Mouse (Mus musculus) spleen, postnatal 36 days (tissue): Measurements from ENCODE around the gene Retn.
A peak's percentile ranks its signal among the peaks of the same experiment; 100 is the strongest.

ENCODE experiments used
- DNase-seq, 2 experiments: peaks; one replicate each; pipeline ENCODE4 v3.0.0; 2022; ENCODE audit warnings: low spot score in 2 of 2, mixed read lengths in 1 of 2

Retn gene

DNA sequence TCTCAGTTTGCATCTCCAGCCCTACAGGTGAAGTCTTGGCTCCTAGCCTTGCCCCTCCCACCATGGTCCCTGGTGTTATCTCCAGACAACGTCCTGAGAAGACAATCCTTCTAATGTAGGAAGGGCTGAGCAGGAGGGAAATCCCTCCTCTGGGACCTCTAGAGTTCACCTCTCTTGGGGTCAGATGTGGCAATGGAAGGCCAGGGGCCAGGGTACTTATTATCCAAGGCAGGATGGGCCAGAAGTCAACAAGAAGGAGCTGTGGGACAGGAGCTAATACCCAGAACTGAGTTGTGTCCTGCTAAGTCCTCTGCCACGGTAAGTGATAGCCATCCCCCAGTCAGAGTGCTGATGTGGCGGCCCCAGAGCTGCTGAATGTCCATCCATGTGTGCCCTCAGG is at the start of gene Retn:
Retn (plus strand) TSS at position 245 of the 400 bp plus-strand sequence.
- no peak for DNase-seq

DNA sequence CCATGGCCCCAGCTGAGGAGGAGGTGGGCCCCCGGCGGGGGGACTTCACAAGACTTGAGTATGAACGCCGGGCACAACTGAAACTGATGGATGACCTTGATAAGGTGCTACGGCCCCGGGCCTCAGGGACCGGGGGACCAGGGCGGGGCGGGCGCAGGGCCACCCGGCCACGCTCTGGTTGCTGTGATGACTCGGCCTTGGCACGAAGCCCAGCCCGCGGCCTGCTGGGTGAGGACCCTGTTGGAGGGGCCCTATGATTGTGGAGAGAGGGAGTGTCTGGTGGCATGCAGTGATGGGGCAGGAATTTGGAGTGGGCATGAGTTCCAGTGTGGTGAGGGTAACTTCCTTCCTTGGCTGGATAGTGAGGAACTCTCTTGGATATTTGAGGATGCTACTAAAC is 49.0 kb upstream of the Retn start:
- DNase-seq = no peak

DNA sequence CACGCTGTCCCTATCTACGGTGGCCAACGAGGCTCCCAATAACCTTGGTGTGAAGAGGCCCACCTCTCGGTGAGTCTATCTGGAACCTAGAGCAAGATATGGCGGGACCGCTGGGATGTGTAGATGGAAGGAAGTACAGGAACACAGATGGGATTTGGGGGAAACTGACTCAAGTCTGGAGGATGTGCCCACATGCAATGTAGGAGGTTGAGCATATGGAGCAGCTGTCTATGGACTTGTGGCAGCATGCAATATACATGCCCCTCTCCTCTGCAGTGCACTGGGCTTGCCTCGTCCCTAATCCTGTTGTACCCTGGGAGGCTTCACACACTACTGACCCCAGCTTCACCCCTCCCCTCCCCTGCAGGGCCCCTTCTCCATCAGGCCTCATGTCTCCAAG is 47.7 kb upstream of the Retn start:
- no peak for DNase-seq

DNA sequence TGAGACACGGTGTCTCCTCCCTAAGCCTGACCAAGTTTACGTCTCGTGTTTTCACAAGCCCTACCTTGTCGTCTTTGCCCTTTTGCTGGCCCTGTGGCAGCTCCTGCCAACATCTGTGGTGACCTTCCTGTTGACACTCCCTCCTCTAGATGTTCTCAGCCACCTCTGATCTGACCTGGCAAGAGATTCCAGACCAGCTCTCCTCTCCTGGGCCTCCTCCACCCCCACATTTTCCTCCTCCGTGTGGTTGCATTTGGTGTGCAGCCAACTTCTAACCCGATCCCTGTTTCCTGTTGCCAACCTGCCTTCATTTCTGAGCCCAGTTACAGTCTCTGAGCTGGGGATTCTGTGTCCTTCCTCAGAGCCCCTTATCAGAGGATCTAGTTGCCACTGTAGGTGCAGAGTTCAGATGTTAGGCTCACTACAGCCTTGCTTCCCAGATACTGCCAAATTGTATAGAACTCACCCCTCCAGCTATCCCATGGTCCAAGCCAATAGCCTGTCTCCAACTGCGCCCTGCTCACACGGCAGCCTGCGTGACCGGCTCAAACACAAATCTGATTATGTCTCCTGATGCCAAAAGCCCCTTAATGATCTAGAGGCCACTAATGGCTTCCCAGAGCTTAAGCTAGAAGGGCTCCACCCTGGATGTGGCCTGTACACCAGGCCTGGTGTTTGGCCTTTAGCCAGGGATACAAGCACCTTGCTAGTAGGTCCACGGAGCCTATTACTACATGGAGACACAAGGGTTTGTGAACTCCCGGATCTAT is 46.3 kb upstream of the Retn start:
- DNase-seq = no peak

DNA sequence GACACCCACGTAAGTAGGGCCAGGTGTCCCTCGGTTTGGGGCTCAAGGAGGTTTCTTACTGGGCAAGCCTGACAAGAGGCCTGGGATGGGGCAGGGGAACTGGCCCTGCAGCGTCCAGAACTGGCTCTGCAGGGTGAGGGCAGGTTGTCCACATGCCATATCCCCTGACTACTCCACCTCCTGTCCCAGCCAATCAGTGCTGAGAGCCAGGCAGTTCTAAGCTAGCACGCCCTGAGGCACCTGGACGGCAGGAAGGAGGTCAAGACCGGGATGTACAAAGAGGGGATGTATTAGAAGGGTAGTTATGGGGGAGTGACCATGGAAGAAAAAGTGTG is 45.8 kb upstream of the Retn start:
- DNase-seq = no peak

DNA sequence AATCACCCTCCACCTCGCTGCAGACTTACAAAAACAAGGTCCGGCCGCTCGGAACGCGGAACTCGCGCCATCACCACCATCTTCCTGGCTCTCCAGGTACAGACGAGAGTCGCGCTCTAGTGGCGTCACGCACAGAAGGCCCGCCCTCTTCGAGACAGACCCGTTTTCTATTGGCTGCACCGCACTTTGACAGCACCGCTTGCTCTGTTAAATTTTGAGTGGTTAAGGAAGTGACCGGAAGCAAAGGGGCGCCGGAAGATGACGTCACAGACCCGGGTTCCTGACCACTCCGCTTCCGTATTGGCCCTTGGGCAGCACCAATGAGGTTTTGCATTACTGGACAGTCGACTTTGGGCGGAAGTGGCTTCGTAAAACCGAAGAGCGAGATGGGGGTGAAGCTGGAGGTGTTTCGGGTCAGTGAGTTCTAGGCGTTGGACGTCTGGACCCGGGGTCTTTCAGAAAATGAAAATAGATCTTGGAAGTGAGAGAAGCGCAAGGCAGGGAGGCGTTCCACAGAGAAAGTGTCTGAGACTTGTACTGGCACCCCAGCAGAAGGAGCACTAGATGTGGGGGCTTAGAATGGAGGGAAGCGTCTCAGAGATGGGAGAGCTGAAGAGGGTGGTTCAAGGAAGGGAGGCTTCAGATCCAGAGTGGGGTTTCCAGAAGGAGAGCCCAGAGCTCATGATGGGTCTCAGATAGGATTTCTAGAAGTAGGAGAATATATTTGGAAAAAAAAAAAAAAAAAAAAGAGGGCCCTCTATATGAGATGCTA is 34.2 kb upstream of the Retn start, which contains the start of the genes Xab2 and Pet100:
Xab2 (minus strand) TSS at position 118 of the 772 bp plus-strand sequence.
Pet100 (plus strand) TSS at position 350 of the 772 bp plus-strand sequence.
- DNase-seq = peak; percentile 97 to 98

DNA sequence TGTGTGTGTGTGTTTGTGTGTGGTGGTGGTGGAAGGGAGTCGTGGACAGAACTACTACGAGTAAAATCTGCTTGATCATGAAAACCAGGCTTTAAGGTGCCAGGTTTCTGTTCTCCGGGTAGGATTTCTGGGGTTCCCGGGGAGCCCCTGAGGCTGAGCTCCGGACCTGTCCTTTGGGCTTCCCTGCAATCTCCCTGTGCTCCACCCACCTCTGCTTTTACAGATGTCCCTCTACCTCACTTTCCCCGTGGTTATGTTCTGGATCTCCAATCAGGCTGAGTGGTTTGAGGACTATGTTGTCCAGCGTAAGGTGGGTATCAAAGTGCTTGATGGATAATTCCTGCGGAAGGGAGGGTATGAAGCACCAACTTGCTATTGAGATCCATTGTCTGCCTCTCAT is 33.5 kb upstream of the Retn start:
- DNase-seq = no peak

DNA sequence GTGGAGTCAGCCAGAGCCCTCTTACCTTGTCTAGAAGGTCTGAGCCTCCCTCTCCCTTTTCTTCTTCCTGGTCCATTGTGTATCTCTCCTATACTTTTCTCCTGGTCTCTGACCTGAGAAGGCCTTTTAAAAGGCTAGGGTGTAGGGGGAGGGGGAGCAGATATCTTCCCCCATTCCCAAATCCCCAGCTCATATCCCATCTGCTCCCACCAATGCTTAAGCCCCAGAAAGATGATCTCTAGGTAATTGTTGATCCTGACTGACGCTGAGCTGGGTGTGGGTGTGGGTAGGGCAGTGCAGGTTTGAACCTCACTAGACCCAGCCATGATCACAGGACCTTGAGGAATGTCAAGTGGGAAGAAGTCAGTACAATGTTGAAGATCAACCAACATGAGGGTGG is 30.1 kb upstream of the Retn start, which contains the start of gene Pcp2:
Pcp2 (minus strand) TSS at position 101 of the 400 bp plus-strand sequence.
- no peak for DNase-seq

DNA sequence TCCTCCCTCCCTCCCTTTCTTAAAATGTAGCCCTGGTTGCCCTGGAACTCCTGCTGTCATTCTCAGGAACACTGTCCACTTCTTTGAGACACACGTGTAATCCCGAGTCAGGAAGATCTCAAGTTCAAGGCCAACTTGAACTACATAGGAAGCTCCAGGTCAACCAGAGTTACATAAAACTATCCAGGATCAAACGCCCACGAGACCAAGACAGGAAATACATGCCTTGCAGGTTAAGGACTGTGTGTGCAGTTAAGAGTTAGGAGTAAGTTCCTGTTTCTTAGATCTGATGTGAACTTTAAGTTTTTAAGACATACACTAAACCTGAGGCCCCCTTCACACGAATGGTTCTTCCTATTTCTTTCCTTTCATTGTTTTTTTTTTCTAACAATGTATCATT is 28.6 kb upstream of the Retn start:
- DNase-seq = no peak

DNA sequence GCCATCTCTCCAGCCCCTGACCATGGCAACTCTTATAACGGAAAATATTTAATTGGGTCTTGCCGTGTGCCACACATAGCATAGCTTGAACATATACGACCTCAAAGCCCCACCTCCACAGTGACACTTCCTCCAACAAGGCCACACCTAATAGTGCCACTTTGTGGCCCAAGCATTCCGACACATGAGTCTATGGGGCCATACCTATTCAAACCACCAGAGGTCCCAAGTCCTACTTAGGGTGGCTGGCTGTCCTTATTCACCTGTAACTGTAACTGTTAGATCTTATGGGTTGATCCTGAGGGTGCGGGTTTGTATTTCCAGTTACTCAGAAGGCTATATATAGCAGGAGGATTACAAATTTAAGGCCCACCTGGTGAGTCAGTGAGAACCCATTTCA is 27.6 kb upstream of the Retn start:
- DNase-seq = peak; percentile 26 to 48

DNA sequence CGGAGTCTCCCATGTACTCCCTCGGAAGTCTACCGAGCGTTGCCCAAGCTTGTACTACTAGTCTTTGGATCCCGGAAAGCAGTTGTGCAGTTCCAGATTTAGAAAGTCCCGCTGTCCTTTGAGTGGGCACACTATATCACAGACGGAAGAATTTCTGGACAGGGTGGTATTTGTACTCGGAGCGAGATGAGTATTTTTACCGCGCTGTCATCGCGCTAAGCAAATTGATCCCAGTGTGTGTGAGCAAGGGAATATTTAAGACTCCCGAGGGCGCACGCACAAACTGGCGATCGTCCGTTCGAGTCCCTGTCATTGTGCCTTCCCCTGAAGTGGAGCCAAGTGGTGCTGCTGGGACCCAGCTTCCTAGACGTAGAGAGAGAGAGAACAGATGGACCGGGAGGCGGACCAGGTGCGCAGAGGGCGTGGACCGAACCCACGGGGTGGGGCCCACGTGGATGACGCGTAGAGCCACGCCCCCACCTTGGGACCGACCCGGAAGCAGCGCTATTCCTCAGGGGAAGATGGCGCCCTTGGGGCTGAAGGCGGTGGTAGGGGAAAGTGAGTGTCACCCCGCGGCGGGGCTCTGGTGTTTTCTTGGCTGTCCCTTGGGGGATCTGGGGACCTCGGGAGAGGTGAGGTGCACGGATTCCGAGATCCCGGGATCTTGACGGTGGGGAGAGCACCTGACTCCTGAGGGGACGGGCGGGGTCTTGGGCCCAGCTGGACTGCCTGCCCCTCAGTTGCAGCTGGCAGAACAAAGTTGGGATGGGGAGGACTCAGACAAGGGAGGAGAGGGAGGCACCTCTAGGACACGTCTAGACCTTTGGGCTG is 24.7 kb upstream of the Retn start, which contains the start of gene Stxbp2:
Stxbp2 (plus strand) TSS at position 309 of the 831 bp plus-strand sequence.
- peak; percentile 84 for DNase-seq

DNA sequence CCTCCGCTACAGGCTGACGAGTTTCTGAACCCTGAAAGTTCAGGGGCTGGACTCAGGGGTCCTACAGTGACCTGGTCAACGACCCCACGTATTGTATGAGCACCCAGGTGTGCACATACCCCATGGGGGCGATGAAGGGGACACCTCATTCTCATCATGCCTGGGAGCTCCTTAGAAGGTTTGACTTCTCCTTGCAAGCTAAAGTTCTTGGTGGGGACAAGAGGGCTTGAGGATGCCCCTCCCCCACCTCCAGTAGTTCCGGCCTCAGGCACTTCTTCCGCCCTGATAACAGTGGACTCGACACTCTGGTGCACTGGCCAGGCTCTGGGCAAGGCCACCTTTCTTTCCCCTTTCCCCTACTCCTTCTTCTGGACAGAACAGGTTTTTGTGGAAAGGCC is 24.1 kb upstream of the Retn start:
- peak in 1 of 2 experiments; percentile 12 for DNase-seq

DNA sequence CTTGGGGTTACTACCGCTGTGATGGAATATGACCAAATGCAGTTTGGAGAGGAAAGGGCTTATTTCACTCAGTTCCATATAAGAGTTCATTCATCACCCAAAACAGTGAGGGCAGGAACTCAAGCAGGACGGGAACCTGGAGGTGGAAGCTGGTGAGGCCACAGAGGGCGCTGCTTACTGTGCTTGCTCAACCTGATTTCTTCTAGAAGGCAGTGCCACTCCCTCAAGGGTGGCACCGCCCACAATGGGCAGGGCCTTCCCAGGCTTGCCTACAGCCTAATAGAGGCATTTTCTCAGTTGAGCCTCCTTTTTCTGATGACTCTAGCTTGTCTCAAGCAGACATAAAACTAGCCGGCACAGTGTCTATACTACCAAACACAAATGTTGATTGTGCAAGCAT is 9.8 kb upstream of the Retn start:
- DNase-seq = peak; percentile 72 to 78

DNA sequence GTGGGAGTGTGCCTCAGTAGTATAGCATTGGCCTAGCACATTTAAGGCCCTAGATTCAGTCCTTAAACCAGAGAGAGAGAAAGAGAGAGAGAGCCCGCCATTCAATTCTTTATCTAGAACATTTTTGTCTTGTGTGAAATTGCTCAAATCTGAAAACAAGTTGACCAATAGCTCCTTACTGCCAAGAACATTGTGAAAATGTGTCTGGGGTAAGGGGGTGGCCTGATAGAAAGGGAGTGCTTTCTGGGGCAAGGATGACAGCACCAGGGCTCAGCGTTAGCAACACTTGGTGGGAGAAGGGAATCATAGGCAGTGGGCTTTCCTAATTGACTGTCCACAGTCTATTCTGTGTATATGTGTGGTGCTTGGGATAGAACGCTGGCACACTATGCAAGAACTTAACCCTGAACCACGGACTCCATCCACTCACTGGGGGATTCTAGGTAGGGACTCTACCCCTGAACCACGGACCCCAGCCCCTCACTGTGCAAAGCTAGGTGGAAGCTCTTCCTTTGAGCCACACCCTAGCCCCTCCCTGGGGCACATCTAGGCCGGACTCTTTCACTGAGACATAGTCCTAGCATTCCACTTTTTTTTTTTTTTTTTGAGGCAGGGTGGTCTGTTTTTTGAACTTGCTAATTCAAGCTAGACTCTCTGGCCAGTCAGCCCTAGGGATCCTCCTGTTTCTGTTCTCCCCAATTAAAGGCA is 8.6 kb upstream of the Retn start:
- DNase-seq = no peak

DNA sequence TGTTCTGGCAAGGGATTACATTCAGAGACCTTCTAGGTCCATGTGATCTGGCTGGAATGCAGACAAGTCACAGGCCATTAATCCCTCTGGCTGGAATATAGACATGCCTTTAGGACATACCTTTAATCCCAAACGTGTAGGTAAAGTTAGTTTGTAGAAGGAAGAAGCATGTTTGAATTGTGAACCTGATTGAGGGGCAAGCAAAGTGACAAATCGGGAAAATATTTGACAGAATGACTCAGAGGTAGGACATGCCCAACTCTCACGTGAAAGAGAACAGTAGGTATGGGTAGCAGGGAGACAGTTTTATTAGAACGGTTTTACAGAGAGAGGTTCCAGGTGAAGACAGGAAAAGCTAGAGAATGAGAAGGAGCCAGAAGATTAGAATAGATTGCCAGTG is 8.0 kb upstream of the Retn start:
- no peak for DNase-seq

DNA sequence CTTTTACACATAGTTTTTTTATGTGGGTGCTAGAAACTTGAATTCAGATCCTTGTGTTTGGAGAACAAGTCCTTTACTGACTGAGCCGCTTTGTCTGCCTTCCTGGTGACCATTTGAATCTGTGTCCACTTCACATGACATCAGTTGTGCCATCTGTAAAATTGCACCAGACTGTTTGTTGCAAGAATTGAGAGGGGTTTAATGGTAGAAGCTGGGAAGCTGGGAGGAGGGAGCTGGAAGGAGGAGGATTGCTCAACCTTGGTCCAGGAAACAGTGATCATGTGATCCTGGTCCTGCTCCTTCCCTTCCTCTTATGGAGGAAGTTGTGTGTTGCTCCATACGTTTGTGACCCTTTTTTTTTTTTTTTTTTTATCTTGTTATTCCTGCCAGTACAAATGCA is 7.3 kb upstream of the Retn start:
- DNase-seq = no peak

DNA sequence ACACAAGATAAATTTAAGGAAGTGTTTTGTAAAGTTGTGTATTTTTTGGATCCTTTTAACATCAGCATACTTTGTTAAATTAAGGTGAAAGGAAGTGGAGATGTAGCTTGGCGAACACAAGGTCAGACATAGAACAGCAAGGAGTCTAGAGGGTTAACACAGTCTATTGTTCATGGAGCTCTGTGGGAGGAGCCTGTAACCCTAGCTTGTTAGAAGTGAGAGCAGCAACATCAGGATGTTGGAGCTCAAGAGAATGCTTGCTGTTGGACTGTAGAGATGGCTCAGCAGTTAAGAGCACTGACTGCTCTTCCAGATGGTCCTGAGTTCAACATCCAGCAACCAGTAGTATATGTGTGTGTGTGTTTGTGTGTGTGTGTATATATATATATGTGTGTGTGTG is 6.6 kb upstream of the Retn start:
- no peak for DNase-seq

DNA sequence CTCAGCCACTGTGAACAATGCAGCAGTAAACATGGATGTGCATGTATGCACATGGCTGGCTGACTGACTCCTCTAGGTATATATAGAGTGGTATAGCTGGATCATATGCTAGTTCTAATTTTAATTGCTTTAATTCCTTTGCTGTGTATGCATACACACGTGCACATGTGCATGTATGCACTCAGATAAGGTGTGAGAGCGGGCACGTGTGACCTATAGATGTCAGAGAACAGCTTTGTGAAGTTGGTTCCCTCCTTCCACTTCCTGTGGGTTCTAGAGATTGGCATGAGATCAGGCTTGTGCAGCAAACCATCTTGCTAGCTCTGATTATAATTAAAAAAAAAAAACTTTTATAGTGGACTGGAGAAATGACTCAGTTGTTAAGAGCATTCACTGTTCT is 2.7 kb upstream of the Retn start:
- DNase-seq = no peak

DNA sequence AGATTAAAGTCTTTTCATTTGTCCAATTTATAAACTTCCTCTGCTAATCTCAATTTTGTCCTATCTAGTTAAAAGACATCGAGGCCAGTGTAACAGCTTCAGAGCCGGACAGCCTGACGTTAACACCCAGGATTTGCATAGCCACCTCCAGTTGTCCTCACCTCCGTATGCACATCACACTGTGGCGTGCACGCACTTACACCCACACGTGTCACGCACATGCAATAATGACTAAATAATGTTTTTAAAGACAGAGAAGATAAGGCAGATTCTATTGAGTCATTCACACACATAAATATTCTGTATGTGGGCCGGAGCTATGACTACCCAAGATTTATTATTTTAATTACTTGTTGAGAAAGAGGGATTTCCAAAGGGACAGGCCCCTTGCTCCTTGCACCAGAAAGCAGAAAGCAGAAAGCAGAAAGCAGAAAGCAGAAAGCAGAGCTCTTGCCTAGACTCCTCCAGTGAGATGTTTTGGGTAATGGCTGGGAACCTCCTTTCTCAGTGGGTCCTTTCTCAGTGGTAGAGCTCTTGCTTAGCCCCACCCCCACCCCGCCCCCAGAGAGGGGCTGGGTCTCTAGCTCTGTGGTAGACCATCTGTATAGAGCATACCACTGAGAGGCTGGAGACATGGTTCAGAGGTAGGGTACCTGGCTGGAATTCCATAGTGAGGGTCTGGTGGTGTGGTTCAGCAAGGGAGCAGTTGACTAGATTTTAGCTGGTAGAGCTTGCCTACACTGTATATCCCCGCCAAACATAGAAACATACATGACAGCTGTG is 653 bp upstream of the Retn start:
- no peak for DNase-seq

DNA sequence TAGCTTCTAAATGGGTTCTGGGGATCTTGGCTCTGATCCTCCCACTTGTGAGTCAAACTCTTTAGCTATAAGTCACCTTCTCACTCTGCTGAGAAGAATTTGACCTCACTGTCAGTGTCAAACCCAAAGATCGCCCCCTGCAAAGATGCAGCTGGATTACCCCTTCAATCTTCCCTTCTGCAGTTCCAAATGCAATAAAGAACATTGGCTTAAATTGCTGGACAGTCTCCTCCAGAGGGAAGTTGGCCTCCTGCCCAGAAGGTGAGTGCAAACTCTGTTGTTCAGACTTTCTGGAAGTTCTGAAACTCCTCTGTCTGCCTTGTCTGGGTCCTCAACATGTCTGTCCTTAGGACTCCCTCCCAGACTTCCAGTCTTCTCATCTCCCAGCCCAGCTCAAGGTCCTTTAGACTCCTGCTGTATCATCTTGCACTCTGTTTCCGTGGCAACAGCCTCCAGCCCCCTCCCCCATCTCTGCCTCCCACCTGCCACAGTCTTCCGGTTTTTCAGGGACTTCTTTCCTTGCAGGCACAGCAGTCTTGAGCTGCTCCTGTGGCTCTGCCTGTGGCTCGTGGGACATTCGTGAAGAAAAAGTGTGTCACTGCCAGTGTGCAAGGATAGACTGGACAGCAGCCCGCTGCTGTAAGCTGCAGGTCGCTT is 1.3 kb downstream of the Retn start:
- DNase-seq = no peak
